Mouse (Mus musculus) bone marrow macrophage, adult 2 months (primary cell): ENCODE data around the gene Tbc1d22b. TPM values are rescaled to one million over a fixed set of nuclear protein-coding genes. Genes with fewer than 3 reads are reported as not detected.
A peak's percentile ranks its signal among the peaks of the same experiment; 100 is the strongest.
"Not testable (repeated sequence)": the region's sequence is repeated elsewhere in the genome, so short reads cannot be mapped to it uniquely, and the experiment has no call there.

Experiments used
- H3K27ac ChIP-seq: 2 replicates; pipeline ENCODE4 v1.5.1; 2012; ENCODE audit warnings: low read depth, low read length; ENCODE audit not compliant: insufficient read depth
- H3K4me1 ChIP-seq: 2 replicates; pipeline ENCODE4 v1.6.1; 2012; ENCODE audit warnings: low read length; ENCODE audit not compliant: control insufficient read depth, insufficient read depth
- H3K4me3 ChIP-seq: 2 replicates; pipeline ENCODE4 v1.5.1; 2012; ENCODE audit warnings: mild to moderate bottlenecking, low read length, moderate library complexity; ENCODE audit not compliant: insufficient read depth
- CTCF ChIP-seq: IDR thresholded peaks from 2 replicates; pipeline ENCODE4 v1.5.1; 2012; ENCODE audit warnings: low read depth, mild to moderate bottlenecking, low read length, moderate library complexity
- POLR2A ChIP-seq: IDR thresholded peaks from 2 replicates; pipeline ENCODE4 v1.6.1; 2012; ENCODE audit warnings: mild to moderate bottlenecking, low read depth, low read length, borderline replicate concordance
- polyA plus RNA-seq: library from polyadenylated mRNA; stranded (reverse); fragments of >200 nt; gene quantifications from 2 replicates; pipeline ENCODE4 v1.2.4, GENCODE M21; 2012; ENCODE audit not compliant: missing spikeins, insufficient read depth, insufficient read length

Gene Tbc1d22b
- polyA plus RNA-seq, 1 experiment = 10.8 TPM

- Histone ChIP-seq H3K27ac (no peak overlapping the region), H3K4me3 (no peak overlapping the region), H3K4me1 (no peaks in the 10 kb centered on the region)
- TF ChIP-seq POLR2A (no peak), CTCF (no peak)
These were observed 37.3 kb downstream of the Tbc1d22b start for GRCm38 (mm10) chr17:29586921-29587320.

- Histone ChIP-seq H3K4me1 (no peaks in the 10 kb centered on the region), H3K4me3 (no peak overlapping the region), H3K27ac (no peak overlapping the region)
- TF ChIP-seq POLR2A (no peak), CTCF (no peak)
These were observed 39.8 kb downstream of the Tbc1d22b start for GRCm38 (mm10) chr17:29589221-29589898.

- Histone ChIP-seq H3K4me3 (no peak overlapping the region), H3K27ac (no peak overlapping the region), H3K4me1 (peaks cover 9% of the 10 kb centered on the region)
- TF ChIP-seq CTCF (no peak), POLR2A (no peak)
These were observed 46.5 kb downstream of the Tbc1d22b start for GRCm38 (mm10) chr17:29595891-29596770.

- Histone ChIP-seq H3K4me1 (peaks cover 13% of the 10 kb centered on the region), H3K4me3 (no peak overlapping the region), H3K27ac (no peak overlapping the region)
- TF ChIP-seq CTCF (no peak), POLR2A (no peak)
These were observed 47.2 kb downstream of the Tbc1d22b start for GRCm38 (mm10) chr17:29596771-29597132.

GRCm38 (mm10) chr17:29599051-29599450, 49.5 kb downstream of the Tbc1d22b start:
- TF ChIP-seq CTCF = no peak
- H3K4me1 ChIP-seq = peaks cover 13% of the 10 kb centered on the region
- H3K4me3 ChIP-seq = no peak overlapping the region
- no peak overlapping the region for H3K27ac ChIP-seq

GRCm38 (mm10) chr17:29599537-29599936, 50.0 kb downstream of the Tbc1d22b start:
- TF ChIP-seq CTCF = no peak
- no peak for TF ChIP-seq POLR2A
- H3K4me1 ChIP-seq = peaks cover 13% of the 10 kb centered on the region

GRCm38 (mm10) chr17:29601391-29601790, 51.8 kb downstream of the Tbc1d22b start:
- TF ChIP-seq CTCF (no peak), POLR2A (no peak)
- H3K4me3 ChIP-seq = no peak overlapping the region
- peaks cover 13% of the 10 kb centered on the region for H3K4me1 ChIP-seq
- H3K27ac ChIP-seq = no peak overlapping the region

More at GRCm38 (mm10) chr17:29599537-29599936, 50.0 kb downstream of the Tbc1d22b start:
- Histone ChIP-seq H3K27ac (no peak overlapping the region), H3K4me3 (no peak overlapping the region)

GRCm38 (mm10) chr17:29603283-29603682, 53.7 kb downstream of the Tbc1d22b start:
- Histone ChIP-seq H3K4me3 (no peak overlapping the region), H3K27ac (no peak overlapping the region), H3K4me1 (peaks cover 13% of the 10 kb centered on the region)
- TF ChIP-seq POLR2A (no peak), CTCF (peak; percentile 68)

GRCm38 (mm10) chr17:29613453-29613852, 63.9 kb downstream of the Tbc1d22b start:
- H3K27ac ChIP-seq = not testable (repeated sequence)

GRCm38 (mm10) chr17:29614115-29615023, 64.8 kb downstream of the Tbc1d22b start, which contains the start of the genes Rnf8 and Gm28043:
Gene Rnf8, plus strand, starts transcription at chr17:29614790.
Gene Gm28043, plus strand, starts transcription at chr17:29614876.
- TF ChIP-seq POLR2A = no peak
- TF ChIP-seq CTCF = peak; percentile 74

More at GRCm38 (mm10) chr17:29613453-29613852, 63.9 kb downstream of the Tbc1d22b start:
- H3K4me3 ChIP-seq = not testable (repeated sequence)
- H3K4me1 ChIP-seq = peaks cover 15% of the 10 kb centered on the region

More at GRCm38 (mm10) chr17:29614115-29615023, 64.8 kb downstream of the Tbc1d22b start, which contains the start of the genes Rnf8 and Gm28043:
- Histone ChIP-seq H3K27ac (peak within 1 kb of the TSS; percentile 64), H3K4me1 (peaks cover 15% of the 10 kb centered on the region), H3K4me3 (peak within 1 kb of the TSS; percentile 87)
